Mouse (Mus musculus): ENCODE results near the gene Gm17359. TPM values are rescaled to one million over a fixed set of nuclear protein-coding genes. Genes with fewer than 3 reads are reported as not detected.
A peak's percentile ranks its signal among the peaks of the same experiment; 100 is the strongest.

Gm17359 gene
- polyA plus RNA-seq (2014; fragmentation: Nextera tagmentation; extraction: Ambion mirVana), result 0.11 TPM in 1 of 2 replicates, not detected in the other

DNA sequence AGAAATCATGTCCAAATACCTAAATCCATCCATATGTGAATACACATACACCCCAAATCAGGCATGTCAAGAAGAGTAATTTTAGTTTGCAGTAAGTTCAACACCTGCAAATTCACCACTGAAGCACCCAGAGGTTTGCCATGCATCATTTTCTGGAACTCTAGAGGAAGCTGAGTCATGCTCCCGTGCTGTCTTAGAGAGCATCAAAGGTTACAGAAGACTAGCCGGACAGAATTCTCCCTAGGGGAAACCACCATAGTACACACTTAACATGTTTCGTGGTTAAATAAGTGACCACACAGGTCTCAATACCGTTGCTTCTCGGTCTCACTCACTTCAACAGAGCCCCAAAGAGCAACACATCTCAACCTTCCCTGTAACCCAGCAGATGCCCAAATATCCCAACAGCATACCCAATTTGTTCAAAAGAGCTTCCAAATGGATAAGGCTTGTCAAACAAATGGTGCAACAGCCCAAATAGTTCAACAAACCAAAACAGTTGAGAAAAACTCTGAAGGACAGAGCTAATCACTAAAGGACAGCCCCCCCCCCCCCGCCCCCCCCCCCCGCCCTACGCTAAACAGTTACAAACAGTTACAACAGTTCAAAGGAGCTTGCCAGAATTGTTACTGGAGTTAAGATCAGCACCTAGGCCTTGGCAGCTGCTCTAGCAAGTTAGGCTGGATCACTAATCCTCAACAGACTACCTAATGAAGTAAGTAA, at the start of gene Gm17359:
Gene Gm17359, plus strand, starts transcription at position 618 of the 723 bp plus-strand sequence.
- ATAC-seq (ENCODE audit: insufficient number of reproducible peaks, low FRiP score, low TSS enrichment, low read depth), result no peak
- H3K4me3 ChIP-seq (ENCODE audit: low read depth, low read length), result no peak within 1 kb of the TSS

GRCm38 (mm10) chr3:79287108-79287576, 49.3 kb upstream of the Gm17359 start:
- Histone ChIP-seq H3K4me2 (ENCODE audit: low read depth, severe bottlenecking) (peak overlapping the region; percentile 67), H3K36me3 (ENCODE audit: control insufficient read depth, insufficient read depth, low read length) (no peaks in the 10 kb centered on the region), H3K27me3 (ENCODE audit: control insufficient read depth, insufficient read depth, low read length) (no peaks in the 10 kb centered on the region), H3K9me3 (ENCODE audit: control insufficient read depth, low read length) (no peaks in the 10 kb centered on the region), H3K9ac (ENCODE audit: low read length) (peak overlapping the region; percentile 84), H3K4me1 (ENCODE audit: control insufficient read depth, insufficient read depth, low read length) (peaks cover 13% of the 10 kb centered on the region), H3K27ac (replicated peaks; ENCODE audit: low read depth, low read length) (peak overlapping the region; percentile 91), H3K4me3 (ENCODE audit: low read depth, low read length) (peak overlapping the region; percentile 87)
- ATAC-seq (ENCODE audit: insufficient number of reproducible peaks, low FRiP score, low TSS enrichment, low read depth) (peak; percentile 96), DNase-seq (ENCODE audit: low spot score) (peak; percentile 92)
- WGBS, result under 1% methylated on average over 40 of the region's 60 CpGs

More for the DNA sequence above, at the start of gene Gm17359:
- Histone ChIP-seq H3K9ac (ENCODE audit: low read length) (no peak within 1 kb of the TSS), H3K4me2 (ENCODE audit: low read depth, severe bottlenecking) (no peak within 1 kb of the TSS), H3K27ac (replicated peaks; ENCODE audit: low read depth, low read length) (no peak within 1 kb of the TSS), H3K36me3 (ENCODE audit: control insufficient read depth, insufficient read depth, low read length) (no peaks in the 10 kb centered on the region), H3K27me3 (ENCODE audit: control insufficient read depth, insufficient read depth, low read length) (no peaks in the 10 kb centered on the region), H3K9me3 (ENCODE audit: control insufficient read depth, low read length) (no peaks in the 10 kb centered on the region), H3K4me1 (ENCODE audit: control insufficient read depth, insufficient read depth, low read length) (no peaks in the 10 kb centered on the region)
- 63% methylated on average over 8 of the region's 8 CpGs for WGBS
- DNase-seq (ENCODE audit: low spot score), result no peak

DNA sequence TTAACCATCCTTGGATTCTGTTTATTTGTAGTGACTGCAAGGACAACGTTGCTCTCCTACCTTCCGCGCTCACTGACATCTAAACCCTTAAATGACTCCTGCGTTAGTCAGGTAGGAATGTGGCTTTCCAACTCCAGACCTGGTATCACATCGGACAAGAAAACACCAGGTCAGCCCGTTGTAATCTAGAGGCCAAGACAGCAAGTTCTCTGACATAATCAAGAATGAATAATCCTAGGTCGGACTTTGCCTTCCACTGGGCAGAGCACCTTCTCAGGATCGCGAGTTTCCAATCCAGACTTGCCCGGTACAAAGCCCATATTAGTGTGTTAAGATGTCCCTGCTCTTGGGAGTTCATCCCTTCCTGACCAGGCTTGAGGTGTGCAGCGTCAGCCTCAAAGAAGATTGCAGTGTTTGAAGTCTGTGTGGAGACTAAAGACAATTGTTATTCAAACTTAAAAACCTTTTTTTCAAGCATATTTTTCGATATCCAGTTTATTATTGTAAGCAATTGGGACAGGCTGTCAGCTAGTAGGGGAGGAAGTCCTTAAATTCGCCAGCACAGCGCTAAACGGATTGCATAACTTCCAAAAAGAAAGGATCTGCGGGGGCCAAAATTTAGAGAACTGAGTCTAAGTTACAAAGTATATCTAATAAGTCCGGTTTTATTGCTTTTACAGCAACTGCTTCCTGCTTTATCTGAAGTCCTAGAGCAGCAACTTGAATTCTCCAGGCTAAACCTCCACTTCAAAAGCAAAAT, 48.6 kb upstream of the Gm17359 start:
- H3K4me2 ChIP-seq (ENCODE audit: low read depth, severe bottlenecking), result peak overlapping the region; percentile 67
- peaks cover 13% of the 10 kb centered on the region for H3K4me1 ChIP-seq (ENCODE audit: control insufficient read depth, insufficient read depth, low read length)
- H3K27me3 ChIP-seq (ENCODE audit: control insufficient read depth, insufficient read depth, low read length), result no peaks in the 10 kb centered on the region
- H3K27ac ChIP-seq (replicated peaks; ENCODE audit: low read depth, low read length), result no peak overlapping the region
- H3K9me3 ChIP-seq (ENCODE audit: control insufficient read depth, low read length), result no peaks in the 10 kb centered on the region
- ATAC-seq (ENCODE audit: insufficient number of reproducible peaks, low FRiP score, low TSS enrichment, low read depth) (no peak), DNase-seq (ENCODE audit: low spot score) (no peak)
- H3K9ac ChIP-seq (ENCODE audit: low read length), result peak overlapping the region; percentile 84
- H3K4me3 ChIP-seq (ENCODE audit: low read depth, low read length), result peak overlapping the region; percentile 87
- H3K36me3 ChIP-seq (ENCODE audit: control insufficient read depth, insufficient read depth, low read length), result no peaks in the 10 kb centered on the region
- WGBS, result 17% methylated on average over 17 of the region's 17 CpGs

DNA sequence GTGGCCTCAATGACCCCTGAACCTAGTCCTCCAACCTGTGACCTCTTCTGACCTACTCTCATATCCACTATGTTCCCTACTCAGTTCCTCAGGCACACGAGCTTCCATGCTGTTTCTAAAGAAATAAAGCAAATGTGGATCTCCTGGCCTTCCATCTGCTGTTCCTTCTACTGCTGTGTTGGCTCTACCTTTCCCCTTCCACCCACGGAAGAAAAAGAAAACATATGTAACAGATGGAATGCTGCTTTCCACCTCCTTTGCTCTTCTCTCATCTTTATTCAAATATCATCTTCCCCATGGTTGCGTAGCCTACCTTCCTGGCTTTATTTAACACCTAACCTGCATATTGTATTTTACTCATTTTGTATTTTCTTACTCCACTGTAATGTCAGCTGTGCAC, 47.4 kb upstream of the Gm17359 start:
- Histone ChIP-seq H3K36me3 (ENCODE audit: control insufficient read depth, insufficient read depth, low read length) (no peaks in the 10 kb centered on the region), H3K4me3 (ENCODE audit: low read depth, low read length) (no peak overlapping the region), H3K9me3 (ENCODE audit: control insufficient read depth, low read length) (no peaks in the 10 kb centered on the region), H3K27me3 (ENCODE audit: control insufficient read depth, insufficient read depth, low read length) (no peaks in the 10 kb centered on the region), H3K9ac (ENCODE audit: low read length) (no peak overlapping the region), H3K4me2 (ENCODE audit: low read depth, severe bottlenecking) (no peak overlapping the region), H3K27ac (replicated peaks; ENCODE audit: low read depth, low read length) (no peak overlapping the region), H3K4me1 (ENCODE audit: control insufficient read depth, insufficient read depth, low read length) (peaks cover 13% of the 10 kb centered on the region)
- 81% methylated on average over 3 of the region's 3 CpGs for WGBS
- no peak for DNase-seq (ENCODE audit: low spot score)
- no peak for ATAC-seq (ENCODE audit: insufficient number of reproducible peaks, low FRiP score, low TSS enrichment, low read depth)

DNA sequence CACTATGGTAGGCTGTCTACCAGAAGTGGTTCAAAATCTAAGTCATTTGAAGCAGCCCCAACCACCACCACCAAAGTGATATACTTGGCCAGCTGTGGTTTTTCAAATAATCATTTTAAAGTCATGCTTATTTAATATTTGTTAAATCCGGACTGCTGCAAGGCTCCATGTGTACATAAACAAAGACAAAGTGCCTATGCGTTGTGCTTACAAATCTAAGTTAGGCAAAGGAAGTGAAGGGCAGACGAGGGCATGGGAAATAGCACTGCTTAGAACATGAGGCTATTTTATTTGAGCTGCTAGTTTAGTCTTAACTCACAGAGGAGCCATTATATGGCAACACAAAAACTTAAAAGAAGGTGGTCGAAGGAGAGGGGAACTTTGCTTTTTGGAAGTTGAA, 43.4 kb upstream of the Gm17359 start:
- ATAC-seq (ENCODE audit: insufficient number of reproducible peaks, low FRiP score, low TSS enrichment, low read depth) (no peak), DNase-seq (ENCODE audit: low spot score) (no peak)
- H3K27me3 ChIP-seq (ENCODE audit: control insufficient read depth, insufficient read depth, low read length), result no peaks in the 10 kb centered on the region
- H3K4me2 ChIP-seq (ENCODE audit: low read depth, severe bottlenecking), result no peak overlapping the region
- no peak overlapping the region for H3K4me3 ChIP-seq (ENCODE audit: low read depth, low read length)
- H3K9ac ChIP-seq (ENCODE audit: low read length), result no peak overlapping the region
- H3K36me3 ChIP-seq (ENCODE audit: control insufficient read depth, insufficient read depth, low read length), result no peaks in the 10 kb centered on the region
- no peaks in the 10 kb centered on the region for H3K4me1 ChIP-seq (ENCODE audit: control insufficient read depth, insufficient read depth, low read length)
- WGBS, result 75% methylated on average over 4 of the region's 4 CpGs
- no peaks in the 10 kb centered on the region for H3K9me3 ChIP-seq (ENCODE audit: control insufficient read depth, low read length)
- no peak overlapping the region for H3K27ac ChIP-seq (replicated peaks; ENCODE audit: low read depth, low read length)

DNA sequence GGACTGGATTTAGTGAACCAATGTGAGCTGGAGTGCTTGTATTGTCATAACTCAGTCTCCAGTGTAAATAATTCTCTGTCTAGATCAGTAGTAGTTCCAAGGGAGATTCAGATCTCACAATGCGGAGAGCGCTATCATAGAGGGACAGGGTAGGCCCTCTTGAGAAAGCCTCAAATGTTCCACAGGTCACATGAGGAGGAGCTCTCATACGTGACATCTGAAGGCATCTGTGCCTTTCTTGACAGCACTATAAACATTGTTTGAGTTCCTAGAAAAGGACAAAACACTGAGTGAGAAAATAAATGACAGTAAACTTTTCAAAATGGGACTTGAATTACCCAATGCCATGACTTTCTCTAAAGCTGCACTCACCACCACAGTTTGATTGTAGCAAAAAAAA, 41.8 kb upstream of the Gm17359 start:
- Histone ChIP-seq H3K4me1 (ENCODE audit: control insufficient read depth, insufficient read depth, low read length) (no peaks in the 10 kb centered on the region), H3K27ac (replicated peaks; ENCODE audit: low read depth, low read length) (no peak overlapping the region), H3K9me3 (ENCODE audit: control insufficient read depth, low read length) (no peaks in the 10 kb centered on the region), H3K36me3 (ENCODE audit: control insufficient read depth, insufficient read depth, low read length) (no peaks in the 10 kb centered on the region), H3K4me2 (ENCODE audit: low read depth, severe bottlenecking) (no peak overlapping the region), H3K4me3 (ENCODE audit: low read depth, low read length) (no peak overlapping the region), H3K9ac (ENCODE audit: low read length) (no peak overlapping the region), H3K27me3 (ENCODE audit: control insufficient read depth, insufficient read depth, low read length) (no peaks in the 10 kb centered on the region)
- ATAC-seq (ENCODE audit: insufficient number of reproducible peaks, low FRiP score, low TSS enrichment, low read depth) (no peak), DNase-seq (ENCODE audit: low spot score) (no peak)
- 93% methylated on average over 3 of the region's 3 CpGs for WGBS

- H3K27ac ChIP-seq (replicated peaks; ENCODE audit: low read depth, low read length), result no peak overlapping the region
- no peak for ATAC-seq (ENCODE audit: insufficient number of reproducible peaks, low FRiP score, low TSS enrichment, low read depth)
- no peaks in the 10 kb centered on the region for H3K27me3 ChIP-seq (ENCODE audit: control insufficient read depth, insufficient read depth, low read length)
- H3K9ac ChIP-seq (ENCODE audit: low read length), result no peak overlapping the region
- 71% methylated on average over 5 of the region's 5 CpGs for WGBS
- no peak for DNase-seq (ENCODE audit: low spot score)
- no peaks in the 10 kb centered on the region for H3K4me1 ChIP-seq (ENCODE audit: control insufficient read depth, insufficient read depth, low read length)
- H3K4me2 ChIP-seq (ENCODE audit: low read depth, severe bottlenecking), result no peak overlapping the region
- no peaks in the 10 kb centered on the region for H3K9me3 ChIP-seq (ENCODE audit: control insufficient read depth, low read length)
- no peaks in the 10 kb centered on the region for H3K36me3 ChIP-seq (ENCODE audit: control insufficient read depth, insufficient read depth, low read length)
- no peak overlapping the region for H3K4me3 ChIP-seq (ENCODE audit: low read depth, low read length)
These were observed 40.4 kb upstream of the Gm17359 start for GRCm38 (mm10) chr3:79296049-79296448.

DNA sequence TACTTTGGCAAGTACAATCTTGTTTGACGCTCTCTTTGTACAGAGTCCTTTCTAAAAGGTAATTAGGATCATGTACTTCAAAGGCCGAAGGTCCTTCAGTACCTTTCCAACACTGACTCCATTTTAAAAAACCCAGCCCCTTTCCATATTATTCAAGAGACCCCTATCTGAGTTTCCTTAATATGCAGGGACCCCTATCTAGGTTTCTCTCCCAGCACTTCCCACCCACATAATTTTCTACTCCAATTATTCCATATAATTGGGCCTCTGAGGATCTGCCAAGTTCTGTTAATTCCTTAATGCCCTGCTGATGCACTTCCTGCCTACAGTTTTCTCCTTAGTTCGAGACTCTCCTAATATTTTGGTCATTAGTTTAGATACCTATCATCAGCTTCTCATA, 39.9 kb upstream of the Gm17359 start:
- no peaks in the 10 kb centered on the region for H3K36me3 ChIP-seq (ENCODE audit: control insufficient read depth, insufficient read depth, low read length)

More for the DNA sequence above, 39.9 kb upstream of the Gm17359 start:
- Histone ChIP-seq H3K4me2 (ENCODE audit: low read depth, severe bottlenecking) (no peak overlapping the region), H3K9me3 (ENCODE audit: control insufficient read depth, low read length) (no peaks in the 10 kb centered on the region), H3K9ac (ENCODE audit: low read length) (no peak overlapping the region), H3K4me1 (ENCODE audit: control insufficient read depth, insufficient read depth, low read length) (no peaks in the 10 kb centered on the region), H3K27me3 (ENCODE audit: control insufficient read depth, insufficient read depth, low read length) (no peaks in the 10 kb centered on the region), H3K4me3 (ENCODE audit: low read depth, low read length) (no peak overlapping the region), H3K27ac (replicated peaks; ENCODE audit: low read depth, low read length) (no peak overlapping the region)
- no peak for ATAC-seq (ENCODE audit: insufficient number of reproducible peaks, low FRiP score, low TSS enrichment, low read depth)
- no peak for DNase-seq (ENCODE audit: low spot score)
- WGBS, result 83% methylated on average over 3 of the region's 3 CpGs

Measured in limb, embryonic 11.5 days (tissue).